Mouse (Mus musculus): Measurements from ENCODE around the gene Abcb4.
A peak's percentile ranks its signal among the peaks of the same experiment; 100 is the strongest.
"Not testable (repeated sequence)": the region's sequence is repeated elsewhere in the genome, so short reads cannot be mapped to it uniquely, and the experiment has no call there.

Gene Abcb4

GRCm38 (mm10) chr5:8997513-8997895 is 104.0 kb downstream of the Abcb4 start:
- DNase-seq (ENCODE audit: low spot score in 2 of 2): peak in 1 of 2 experiments; percentile 5

GRCm38 (mm10) chr5:8999108-8999507 is 105.6 kb downstream of the Abcb4 start:
- no peak for DNase-seq (ENCODE audit: low spot score in 2 of 2)

GRCm38 (mm10) chr5:9000006-9000405 is 106.5 kb downstream of the Abcb4 start:
- DNase-seq (ENCODE audit: low spot score in 2 of 2): not testable (repeated sequence)

GRCm38 (mm10) chr5:9006585-9006984 is 113.1 kb downstream of the Abcb4 start:
- not testable (repeated sequence) for DNase-seq (ENCODE audit: low spot score in 2 of 2)
